Comparison of ENCODE assay signal across 8 mouse cellular contexts in the genomic region with DNA sequence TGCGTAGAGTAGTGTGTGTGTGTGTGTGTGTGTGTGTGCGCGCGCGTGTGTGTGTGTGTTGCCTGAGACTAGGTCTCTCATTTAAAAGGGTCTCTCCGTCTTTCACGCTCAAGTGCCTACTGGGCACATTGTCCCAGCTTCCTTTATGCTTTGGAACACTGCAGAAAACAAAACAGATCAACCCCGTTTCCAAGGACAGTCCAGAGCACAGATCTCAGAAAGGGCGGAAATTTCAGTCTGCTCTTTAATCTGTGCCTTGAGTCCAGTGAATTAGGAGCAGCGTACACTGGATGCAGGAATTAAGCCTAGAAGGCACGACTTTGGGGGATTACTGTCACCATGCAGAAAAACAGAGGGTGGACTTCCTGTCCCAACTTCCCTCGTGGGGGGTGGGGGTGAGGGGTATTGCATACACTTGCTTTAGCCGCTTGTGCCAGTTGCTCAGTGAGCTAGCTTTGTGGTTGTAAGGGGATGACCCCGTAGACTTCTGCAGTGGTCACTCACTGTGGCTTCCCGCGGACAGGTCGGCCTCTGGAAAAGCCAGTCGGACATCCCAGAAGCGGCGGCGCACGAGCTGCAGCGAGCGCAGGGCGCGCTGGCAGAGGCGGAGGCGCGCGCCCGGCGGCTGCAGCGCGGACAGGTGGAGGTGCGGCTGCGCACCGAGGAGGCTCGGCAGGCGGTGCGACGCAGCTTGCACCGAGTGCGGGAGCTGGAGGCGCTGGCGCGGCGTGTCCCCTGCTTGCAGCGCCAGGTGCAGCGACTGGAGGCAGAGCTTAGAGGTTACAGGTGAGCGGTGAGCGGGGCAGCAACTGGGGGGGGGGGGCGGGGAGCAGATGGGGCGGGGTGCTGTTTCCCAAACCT. TPM values are rescaled to one million over a fixed set of nuclear protein-coding genes. Genes with fewer than 3 reads are reported as not detected.
A peak's percentile ranks its signal among the peaks of the same experiment; 100 is the strongest.
DNase-seq lines count a peak whose midpoint lies in the region; ATAC-seq and TF ChIP-seq lines count a peak whose summit lies in the region.

No protein-coding gene starts in this region.

- DNase-seq in left cerebral cortex, postnatal 25 days (ENCODE audit: low spot score in 2 of 2) = peak; percentile 11 to 37
- DNase-seq in left cerebral cortex, postnatal 4 days = no peak
- peak; percentile 50 for DNase-seq in embryonic facial prominence, embryonic 10.5 days (ENCODE audit: low spot score)
- DNase-seq in hindbrain, embryonic 10.5 days (ENCODE audit: low spot score) = peak; percentile 54
- peak; percentile 39 for DNase-seq in stomach, postnatal 0 days (ENCODE audit: low spot score)
- DNase-seq in T-cell, adult 2 months (ENCODE audit: low spot score) = no peak

- no peak overlapping the region for H3K9ac ChIP-seq in liver, embryonic 15.5 days
- peak overlapping the region; percentile 41; the same call in 1 of the 2 replicates for H3K9ac ChIP-seq in stomach, postnatal 0 days (ENCODE audit: low read length)

- ATAC-seq in liver, embryonic 15.5 days (ENCODE audit: insufficient read depth) = no peak
- ATAC-seq in stomach, postnatal 0 days (ENCODE audit: low FRiP score, low TSS enrichment) = no peak
- no peak for ATAC-seq in activated CD4-positive, CD25-positive, alpha-beta regulatory T cell, adult 4 months

- peak overlapping the region; percentile 74 for H3K4me3 ChIP-seq in embryonic facial prominence, embryonic 10.5 days
- H3K4me3 ChIP-seq in hindbrain, embryonic 10.5 days = peak overlapping the region; percentile 78
- peak overlapping the region; percentile 37 for H3K4me3 ChIP-seq in liver, embryonic 15.5 days (replicated peaks)
- H3K4me3 ChIP-seq in stomach, postnatal 0 days (ENCODE audit: low read depth, low read length) = peak overlapping the region; percentile 54

- 2% methylated on average over 52 of the region's 53 CpGs for whole genome bisulfite sequencing in embryonic facial prominence, embryonic 10.5 days
- WGBS in hindbrain, embryonic 10.5 days = 1% methylated on average over 53 of the region's 53 CpGs
- WGBS in liver, embryonic 15.5 days (ENCODE audit: insufficient replicate concordance) = 5% methylated on average over 53 of the region's 53 CpGs
- 9% methylated on average over 33 of the region's 53 CpGs for WGBS in stomach, postnatal 0 days

- H3K4me2 ChIP-seq in liver, embryonic 15.5 days = peak overlapping the region; percentile 67
- H3K4me2 ChIP-seq in stomach, postnatal 0 days (replicated peaks; ENCODE audit: low read depth) = peak overlapping the region; percentile 87

- H3K9me3 ChIP-seq in embryonic facial prominence, embryonic 10.5 days = no peaks in the 10 kb centered on the region
- no peaks in the 10 kb centered on the region for H3K9me3 ChIP-seq in hindbrain, embryonic 10.5 days
- no peaks in the 10 kb centered on the region for H3K9me3 ChIP-seq in liver, embryonic 15.5 days (replicated peaks)
- H3K9me3 ChIP-seq in stomach, postnatal 0 days (ENCODE audit: control insufficient read depth, low read length) = no peaks in the 10 kb centered on the region

- intact Hi-C loops in left cerebral cortex, postnatal 25 days (cut with DNase I) = no loop called here
- intact Hi-C loops in left cerebral cortex, postnatal 4 days (cut with DNase I) = no loop called here

- TF ChIP-seq CTCF in stomach, postnatal 0 days (IDR thresholded peaks at IDR 0.05; ENCODE audit: low read depth) = no peak

- peaks cover 97% of the 10 kb centered on the region for H3K27me3 ChIP-seq in embryonic facial prominence, embryonic 10.5 days (replicated peaks; ENCODE audit: low read depth, poor library complexity, severe bottlenecking)
- peaks cover 99% of the 10 kb centered on the region for H3K27me3 ChIP-seq in hindbrain, embryonic 10.5 days (ENCODE audit: insufficient read depth, poor library complexity, severe bottlenecking)
- H3K27me3 ChIP-seq in liver, embryonic 15.5 days = peaks cover 92% of the 10 kb centered on the region
- peaks cover 14% of the 10 kb centered on the region; the same call in 1 of the 2 replicates for H3K27me3 ChIP-seq in stomach, postnatal 0 days (ENCODE audit: control insufficient read depth, insufficient read depth, low read length)

- no peak for TF ChIP-seq EP300 in stomach, postnatal 0 days (optimal IDR thresholded peaks at IDR 0.05)

- peaks cover 45% of the 10 kb centered on the region for H3K4me1 ChIP-seq in embryonic facial prominence, embryonic 10.5 days
- H3K4me1 ChIP-seq in hindbrain, embryonic 10.5 days (replicated peaks) = peaks cover 55% of the 10 kb centered on the region
- H3K4me1 ChIP-seq in liver, embryonic 15.5 days (replicated peaks) = peaks cover 36% of the 10 kb centered on the region
- no peaks in the 10 kb centered on the region for H3K4me1 ChIP-seq in stomach, postnatal 0 days (replicated peaks; ENCODE audit: control insufficient read depth, insufficient read depth)

- no peak overlapping the region; the same call in 1 of the 2 replicates for H3K27ac ChIP-seq in embryonic facial prominence, embryonic 10.5 days (replicated peaks)
- peak overlapping the region; percentile 89 for H3K27ac ChIP-seq in hindbrain, embryonic 10.5 days
- H3K27ac ChIP-seq in liver, embryonic 15.5 days (replicated peaks) = no peak overlapping the region
- no peak overlapping the region for H3K27ac ChIP-seq in stomach, postnatal 0 days (replicated peaks)

- no peaks in the 10 kb centered on the region for H3K36me3 ChIP-seq in embryonic facial prominence, embryonic 10.5 days (replicated peaks)
- H3K36me3 ChIP-seq in hindbrain, embryonic 10.5 days = peaks cover 16% of the 10 kb centered on the region
- H3K36me3 ChIP-seq in liver, embryonic 15.5 days (replicated peaks) = no peaks in the 10 kb centered on the region
- H3K36me3 ChIP-seq in stomach, postnatal 0 days (ENCODE audit: control insufficient read depth, insufficient read depth, low read length) = no peaks in the 10 kb centered on the region

RNA-seq across cellular contexts. Expression of a gene that starts 1.7 kb away (rescaled TPM):
- total RNA-seq in left cerebral cortex, postnatal 25 days (2021) = 1 to 10 TPM; 3.4 to 4.5 TPM
- total RNA-seq in left cerebral cortex, postnatal 4 days (2021) = 1 to 10 TPM; 3.4 to 6.2 TPM
- polyA plus RNA-seq in embryonic facial prominence, embryonic 10.5 days (2016; fragmentation: Nextera tagmentation; extraction: Ambion mirVana) = 0.61 and 1.4 TPM in 2 replicates
- 4.2 and 5.8 TPM in 2 replicates for polyA plus RNA-seq in hindbrain, embryonic 10.5 days (2016; fragmentation: Nextera tagmentation; extraction: Ambion mirVana)
- polyA plus RNA-seq in liver, embryonic 15.5 days (2015; fragmentation: Nextera tagmentation; extraction: Ambion mirVana) = 0.15 and 0.16 TPM in 2 replicates
- 1.1 and 1.4 TPM in 2 replicates for polyA plus RNA-seq in stomach, postnatal 0 days (2015; fragmentation: Nextera tagmentation; extraction: Ambion mirVana)
- under 1 TPM in 1 of 2 experiments, not detected in 1; 0.60 TPM for polyA plus RNA-seq in activated CD4-positive, CD25-positive, alpha-beta regulatory T cell, adult 4 months (2017; shearing (Covaris generic))

RNA-seq across cellular contexts. Expression of a gene that starts 45.5 kb away (rescaled TPM):
- total RNA-seq in left cerebral cortex, postnatal 25 days (2021) = 1 to 10 TPM in 1 of 2 experiments, under 1 TPM in 1; 0.92 to 1.1 TPM
- total RNA-seq in left cerebral cortex, postnatal 4 days (2021) = not detected
- polyA plus RNA-seq in embryonic facial prominence, embryonic 10.5 days (2016; fragmentation: Nextera tagmentation; extraction: Ambion mirVana) = 2.6 TPM in 2 replicates
- polyA plus RNA-seq in hindbrain, embryonic 10.5 days (2016; fragmentation: Nextera tagmentation; extraction: Ambion mirVana) = 3.0 and 3.1 TPM in 2 replicates
- polyA plus RNA-seq in liver, embryonic 15.5 days (2015; fragmentation: Nextera tagmentation; extraction: Ambion mirVana) = 26.8 and 29.9 TPM in 2 replicates
- polyA plus RNA-seq in stomach, postnatal 0 days (2015; fragmentation: Nextera tagmentation; extraction: Ambion mirVana) = 0.38 and 0.40 TPM in 2 replicates
- not detected for polyA plus RNA-seq in activated CD4-positive, CD25-positive, alpha-beta regulatory T cell, adult 4 months (2017; shearing (Covaris generic))

Comparison
In these comparisons a context has a peak if more than half of its experiments do, and no peak if none do; other contexts are left out.
1. DNase-seq: peak in left cerebral cortex, postnatal 25 days (2 of 2), embryonic facial prominence, embryonic 10.5 days (single experiment), hindbrain, embryonic 10.5 days (single experiment) and stomach, postnatal 0 days (single experiment); none in left cerebral cortex, postnatal 4 days (single experiment) and T-cell, adult 2 months (single experiment).
2. Peak in every context shown above with its lines, with median percentiles within 50 percentile points of each other: H3K4me3 ChIP-seq.